Mouse (Mus musculus): ENCODE measurements at regions not wholly inside any gene's neighbourhood (a gene's known extent, or its start where the extent isn't known, plus 50 kb on each side); places are given as distances from the start of the nearest gene placed in this dataset.
"Not testable (repeated sequence)": the region's sequence is repeated elsewhere in the genome, so short reads cannot be mapped to it uniquely, and the experiment has no call there.

DNA sequence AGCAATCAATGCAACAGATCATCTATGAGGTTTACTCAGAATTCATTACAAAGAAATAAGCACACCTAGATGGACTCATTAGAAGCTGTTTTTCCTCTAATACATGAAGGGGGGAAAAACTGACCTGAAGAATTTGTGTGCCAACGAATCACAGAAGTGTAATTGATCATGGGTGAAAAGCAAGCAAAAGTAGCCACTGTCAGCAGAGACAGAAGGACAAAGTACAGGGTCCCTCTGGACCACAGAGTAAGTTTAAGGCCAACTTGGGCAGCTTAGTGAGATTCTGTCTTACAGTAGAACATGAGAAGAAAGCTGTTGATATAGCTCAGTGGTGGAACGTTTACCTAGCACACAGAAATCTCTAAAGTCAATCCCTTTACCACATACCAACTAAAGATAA lies 523.7 kb downstream of the Synb start:
- no peaks in the 10 kb centered on the region for H3K27me3 ChIP-seq (ENCODE audit: control insufficient read depth, insufficient read depth, low read length)
- H3K4me3 ChIP-seq (ENCODE audit: low read depth, low read length): no peak overlapping the region
- 89% methylated on average over 2 of the region's 2 CpGs for WGBS
- ATAC-seq (replicated peaks; ENCODE audit: insufficient number of reproducible peaks, low FRiP score, low TSS enrichment, low read depth) (no peak), DNase-seq (ENCODE audit: low spot score) (no peak)
- H3K36me3 ChIP-seq (replicated peaks; ENCODE audit: control insufficient read depth, insufficient read depth, low read depth, low read length): no peaks in the 10 kb centered on the region
- no peak overlapping the region for H3K9ac ChIP-seq (replicated peaks; ENCODE audit: low read length)
- H3K9me3 ChIP-seq (replicated peaks; ENCODE audit: control insufficient read depth, low read length): no peaks in the 10 kb centered on the region
- no peak overlapping the region for H3K4me2 ChIP-seq (ENCODE audit: low read depth, low read length)
- H3K27ac ChIP-seq (replicated peaks; ENCODE audit: low read depth, low read length): no peak overlapping the region
- no peaks in the 10 kb centered on the region for H3K4me1 ChIP-seq (ENCODE audit: control insufficient read depth, insufficient read depth, low read length)

GRCm38 (mm10) chr14:68762916-68763315 lies 531.2 kb downstream of the Synb start:
- ATAC-seq (replicated peaks; ENCODE audit: insufficient number of reproducible peaks, low FRiP score, low TSS enrichment, low read depth) (no peak), DNase-seq (ENCODE audit: low spot score) (no peak)
- WGBS: 77% methylated on average over 3 of the region's 3 CpGs
- no peaks in the 10 kb centered on the region for H3K9me3 ChIP-seq (replicated peaks; ENCODE audit: control insufficient read depth, low read length)
- H3K4me2 ChIP-seq (ENCODE audit: low read depth, low read length): no peak overlapping the region
- no peaks in the 10 kb centered on the region for H3K27me3 ChIP-seq (ENCODE audit: control insufficient read depth, insufficient read depth, low read length)
- no peak overlapping the region for H3K4me3 ChIP-seq (ENCODE audit: low read depth, low read length)
- no peak overlapping the region for H3K27ac ChIP-seq (replicated peaks; ENCODE audit: low read depth, low read length)
- no peaks in the 10 kb centered on the region for H3K36me3 ChIP-seq (replicated peaks; ENCODE audit: control insufficient read depth, insufficient read depth, low read depth, low read length)
- H3K9ac ChIP-seq (replicated peaks; ENCODE audit: low read length): no peak overlapping the region
- H3K4me1 ChIP-seq (ENCODE audit: control insufficient read depth, insufficient read depth, low read length): no peaks in the 10 kb centered on the region

- 60% methylated on average over 2 of the region's 2 CpGs for WGBS
- no peak for ATAC-seq (replicated peaks; ENCODE audit: insufficient number of reproducible peaks, low FRiP score, low TSS enrichment, low read depth)
- no peak overlapping the region for H3K27ac ChIP-seq (replicated peaks; ENCODE audit: low read depth, low read length)
- H3K4me2 ChIP-seq (ENCODE audit: low read depth, low read length): no peak overlapping the region
- H3K36me3 ChIP-seq (replicated peaks; ENCODE audit: control insufficient read depth, insufficient read depth, low read depth, low read length): no peaks in the 10 kb centered on the region
- H3K4me1 ChIP-seq (ENCODE audit: control insufficient read depth, insufficient read depth, low read length): no peaks in the 10 kb centered on the region
- H3K4me3 ChIP-seq (ENCODE audit: low read depth, low read length): no peak overlapping the region
- DNase-seq (ENCODE audit: low spot score): no peak
- H3K9me3 ChIP-seq (replicated peaks; ENCODE audit: control insufficient read depth, low read length): no peaks in the 10 kb centered on the region
- no peak overlapping the region for H3K9ac ChIP-seq (replicated peaks; ENCODE audit: low read length)
- no peaks in the 10 kb centered on the region for H3K27me3 ChIP-seq (ENCODE audit: control insufficient read depth, insufficient read depth, low read length)
Observed at GRCm38 (mm10) chr14:68744661-68745060, 549.4 kb downstream of the Synb start.

DNA sequence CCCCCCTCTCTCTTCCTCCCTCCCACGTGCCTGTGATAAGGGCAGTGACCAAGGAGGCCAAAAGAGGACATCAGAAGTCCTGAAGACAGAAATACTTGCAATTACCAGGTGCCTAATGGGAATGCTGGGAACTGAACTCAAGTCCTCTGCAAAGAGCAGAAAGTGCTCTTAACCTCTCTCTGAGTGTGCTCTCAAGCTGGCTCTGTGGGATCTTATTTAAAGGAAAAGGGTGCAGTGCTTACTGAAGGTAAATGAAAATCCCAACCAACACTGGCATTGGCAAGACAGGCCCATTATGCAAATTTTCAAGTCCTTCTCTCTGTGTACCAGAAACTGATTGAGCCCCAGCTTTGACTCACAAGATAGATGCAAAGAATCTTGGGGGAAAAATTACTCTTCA lies 555.6 kb downstream of the Synb start:
- Histone ChIP-seq H3K4me1 (ENCODE audit: control insufficient read depth, insufficient read depth, low read length) (no peaks in the 10 kb centered on the region), H3K9ac (replicated peaks; ENCODE audit: low read length) (no peak overlapping the region), H3K27me3 (ENCODE audit: control insufficient read depth, insufficient read depth, low read length) (no peaks in the 10 kb centered on the region), H3K4me2 (ENCODE audit: low read depth, low read length) (no peak overlapping the region), H3K27ac (replicated peaks; ENCODE audit: low read depth, low read length) (no peak overlapping the region), H3K4me3 (ENCODE audit: low read depth, low read length) (no peak overlapping the region), H3K9me3 (replicated peaks; ENCODE audit: control insufficient read depth, low read length) (no peaks in the 10 kb centered on the region), H3K36me3 (replicated peaks; ENCODE audit: control insufficient read depth, insufficient read depth, low read depth, low read length) (no peaks in the 10 kb centered on the region)
- ATAC-seq (replicated peaks; ENCODE audit: insufficient number of reproducible peaks, low FRiP score, low TSS enrichment, low read depth) (no peak), DNase-seq (ENCODE audit: low spot score) (no peak)
- WGBS: no CpG with 5 or more reads among the region's 1 CpGs

DNA sequence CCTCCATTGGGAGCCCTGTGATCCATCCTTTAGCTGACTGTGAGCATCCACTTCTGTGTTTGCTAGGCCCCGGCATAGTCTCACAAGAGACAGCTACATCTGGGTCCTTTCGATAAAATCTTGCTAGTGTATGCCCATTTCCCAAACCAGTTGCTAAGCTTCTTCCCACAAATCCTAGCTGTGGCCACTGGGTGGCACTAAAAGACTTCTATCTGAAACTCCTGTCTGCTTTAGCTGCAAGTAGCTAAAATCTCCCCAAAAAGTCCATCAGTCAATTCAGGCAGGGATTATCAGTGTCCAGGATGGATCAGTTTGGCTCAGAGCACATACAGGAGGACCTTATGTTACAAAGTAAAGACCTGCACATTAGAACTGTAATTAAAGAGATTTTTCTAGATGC lies 558.3 kb downstream of the Synb start:
- WGBS: 63% methylated on average over 2 of the region's 2 CpGs
- not testable (repeated sequence) for ATAC-seq (replicated peaks; ENCODE audit: insufficient number of reproducible peaks, low FRiP score, low TSS enrichment, low read depth); H3K27me3 ChIP-seq (ENCODE audit: control insufficient read depth, insufficient read depth, low read length)

GRCm38 (mm10) chr14:68721156-68721555 lies 572.9 kb downstream of the Synb start:
- H3K9me3 ChIP-seq (replicated peaks; ENCODE audit: control insufficient read depth, low read length): no peaks in the 10 kb centered on the region
- no peaks in the 10 kb centered on the region for H3K27me3 ChIP-seq (ENCODE audit: control insufficient read depth, insufficient read depth, low read length)
- no peak overlapping the region for H3K4me3 ChIP-seq (ENCODE audit: low read depth, low read length)
- WGBS: 60% methylated on average over 6 of the region's 6 CpGs
- H3K9ac ChIP-seq (replicated peaks; ENCODE audit: low read length): no peak overlapping the region
- H3K27ac ChIP-seq (replicated peaks; ENCODE audit: low read depth, low read length): no peak overlapping the region
- no peak for DNase-seq (ENCODE audit: low spot score)
- H3K4me1 ChIP-seq (ENCODE audit: control insufficient read depth, insufficient read depth, low read length): no peaks in the 10 kb centered on the region
- no peak for ATAC-seq (replicated peaks; ENCODE audit: insufficient number of reproducible peaks, low FRiP score, low TSS enrichment, low read depth)
- H3K4me2 ChIP-seq (ENCODE audit: low read depth, low read length): no peak overlapping the region
- H3K36me3 ChIP-seq (replicated peaks; ENCODE audit: control insufficient read depth, insufficient read depth, low read depth, low read length): no peaks in the 10 kb centered on the region

More for the DNA sequence above, 558.3 kb downstream of the Synb start:
- H3K36me3 ChIP-seq (replicated peaks; ENCODE audit: control insufficient read depth, insufficient read depth, low read depth, low read length); H3K27ac ChIP-seq (replicated peaks; ENCODE audit: low read depth, low read length); H3K4me2 ChIP-seq (ENCODE audit: low read depth, low read length); H3K4me3 ChIP-seq (ENCODE audit: low read depth, low read length); H3K4me1 ChIP-seq (ENCODE audit: control insufficient read depth, insufficient read depth, low read length); H3K9ac ChIP-seq (replicated peaks; ENCODE audit: low read length); H3K9me3 ChIP-seq (replicated peaks; ENCODE audit: control insufficient read depth, low read length): not testable (repeated sequence)
- peak; percentile 86 for DNase-seq (ENCODE audit: low spot score)

DNA sequence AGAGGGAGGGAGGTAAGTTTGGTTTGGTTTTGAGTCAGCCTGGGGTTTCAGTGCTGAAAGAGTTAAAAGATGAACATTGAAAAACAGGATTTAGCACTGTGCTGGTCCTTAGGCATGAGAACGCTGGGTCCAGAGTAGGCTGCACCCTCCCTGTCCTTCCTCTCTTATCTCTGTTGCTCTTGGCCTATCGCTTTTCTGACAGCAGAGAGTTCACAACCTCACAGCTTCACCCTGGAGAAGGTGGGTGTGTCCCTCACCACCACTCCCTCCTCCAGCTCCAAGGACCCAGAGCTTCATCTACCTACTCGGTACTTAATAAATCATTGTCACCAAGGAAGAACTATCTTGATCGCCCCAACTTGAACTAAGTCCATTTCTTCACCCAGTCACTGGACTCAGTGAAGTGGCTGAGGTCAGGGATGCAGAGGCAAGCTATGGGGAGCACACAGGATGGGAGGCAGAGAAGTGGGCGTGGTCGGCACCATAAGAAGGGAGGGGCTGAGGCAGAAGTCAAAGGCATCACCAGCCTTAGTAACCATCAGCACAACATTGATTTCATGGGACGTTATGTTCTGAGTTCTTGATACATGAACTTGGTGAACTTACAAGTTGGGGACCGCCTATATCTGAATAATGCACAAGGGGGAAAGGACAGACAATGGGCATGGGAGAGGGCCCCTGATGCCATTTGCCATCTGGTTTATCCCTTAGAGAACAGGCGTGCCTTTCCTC lies 574.5 kb downstream of the Synb start:
- no peaks in the 10 kb centered on the region for H3K36me3 ChIP-seq (replicated peaks; ENCODE audit: control insufficient read depth, insufficient read depth, low read depth, low read length)
- no peaks in the 10 kb centered on the region for H3K4me1 ChIP-seq (ENCODE audit: control insufficient read depth, insufficient read depth, low read length)
- WGBS: 85% methylated on average over 9 of the region's 9 CpGs
- ATAC-seq (replicated peaks; ENCODE audit: insufficient number of reproducible peaks, low FRiP score, low TSS enrichment, low read depth): no peak
- H3K4me2 ChIP-seq (ENCODE audit: low read depth, low read length): no peak overlapping the region
- H3K27me3 ChIP-seq (ENCODE audit: control insufficient read depth, insufficient read depth, low read length): no peaks in the 10 kb centered on the region
- H3K9me3 ChIP-seq (replicated peaks; ENCODE audit: control insufficient read depth, low read length): no peaks in the 10 kb centered on the region
- no peak overlapping the region for H3K27ac ChIP-seq (replicated peaks; ENCODE audit: low read depth, low read length)
- no peak overlapping the region for H3K4me3 ChIP-seq (ENCODE audit: low read depth, low read length)
- H3K9ac ChIP-seq (replicated peaks; ENCODE audit: low read length): no peak overlapping the region
- no peak for DNase-seq (ENCODE audit: low spot score)

DNA sequence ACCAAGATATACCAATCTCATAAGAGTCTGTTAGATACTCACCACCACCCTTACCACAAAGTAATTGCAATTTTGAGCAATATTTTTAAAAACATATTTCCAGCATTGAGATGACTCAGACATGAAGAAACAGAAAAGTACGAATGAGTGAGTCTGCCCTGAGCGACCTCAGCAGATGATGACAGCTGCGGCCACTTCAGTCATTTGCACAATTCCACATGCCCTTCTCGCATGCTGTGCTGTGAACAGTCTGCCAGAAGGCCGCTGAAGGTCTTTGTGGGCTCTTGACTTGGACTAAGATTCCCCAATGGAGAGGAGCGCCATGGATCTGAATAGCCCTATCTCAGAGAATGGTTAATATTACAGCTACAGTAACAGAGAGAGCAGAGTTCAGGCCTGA lies 575.3 kb downstream of the Synb start:
- H3K9me3 ChIP-seq (replicated peaks; ENCODE audit: control insufficient read depth, low read length): no peaks in the 10 kb centered on the region
- no peak for DNase-seq (ENCODE audit: low spot score)
- no peaks in the 10 kb centered on the region for H3K36me3 ChIP-seq (replicated peaks; ENCODE audit: control insufficient read depth, insufficient read depth, low read depth, low read length)
- H3K9ac ChIP-seq (replicated peaks; ENCODE audit: low read length): no peak overlapping the region
- no peak for ATAC-seq (replicated peaks; ENCODE audit: insufficient number of reproducible peaks, low FRiP score, low TSS enrichment, low read depth)
- no peak overlapping the region for H3K4me2 ChIP-seq (ENCODE audit: low read depth, low read length)
- H3K27ac ChIP-seq (replicated peaks; ENCODE audit: low read depth, low read length): no peak overlapping the region
- 91% methylated on average over 6 of the region's 6 CpGs for WGBS
- H3K4me3 ChIP-seq (ENCODE audit: low read depth, low read length): no peak overlapping the region
- no peaks in the 10 kb centered on the region for H3K27me3 ChIP-seq (ENCODE audit: control insufficient read depth, insufficient read depth, low read length)
- H3K4me1 ChIP-seq (ENCODE audit: control insufficient read depth, insufficient read depth, low read length): no peaks in the 10 kb centered on the region
